Mouse (Mus musculus): ENCODE measurements at regions not wholly inside any gene's neighbourhood (a gene's known extent, or its start where the extent isn't known, plus 50 kb on each side); places are given as distances from the start of the nearest gene placed in this dataset. TPM values are rescaled to one million over a fixed set of nuclear protein-coding genes. Genes with fewer than 3 reads are reported as not detected.

Small RNA genes in the stretch of these regions (microRNA-seq; reads per million reads assigned to microRNA genes)
- gene Gm25255 (not detected), gene Gm25871 (not detected)

Data from forebrain, embryonic 16.5 days (tissue).